Mouse (Mus musculus) bone marrow, adult 2 months (tissue): ENCODE data around the gene Col15a1.

Source experiments
- CTCF ChIP-seq: fragments of 200-500 bp; IDR thresholded peaks from 2 replicates; pipeline ENCODE4 v1.5.1; 2011; ENCODE audit warnings: low read length, control low read depth; ENCODE audit not compliant: control insufficient read depth, insufficient read depth
- POLR2A ChIP-seq: fragments of 200-500 bp; IDR thresholded peaks from 2 replicates; pipeline ENCODE4 v1.6.1; 2011; ENCODE audit warnings: low read depth, mild to moderate bottlenecking, control low read depth, low read length, borderline replicate concordance; ENCODE audit not compliant: control insufficient read depth

DNA sequence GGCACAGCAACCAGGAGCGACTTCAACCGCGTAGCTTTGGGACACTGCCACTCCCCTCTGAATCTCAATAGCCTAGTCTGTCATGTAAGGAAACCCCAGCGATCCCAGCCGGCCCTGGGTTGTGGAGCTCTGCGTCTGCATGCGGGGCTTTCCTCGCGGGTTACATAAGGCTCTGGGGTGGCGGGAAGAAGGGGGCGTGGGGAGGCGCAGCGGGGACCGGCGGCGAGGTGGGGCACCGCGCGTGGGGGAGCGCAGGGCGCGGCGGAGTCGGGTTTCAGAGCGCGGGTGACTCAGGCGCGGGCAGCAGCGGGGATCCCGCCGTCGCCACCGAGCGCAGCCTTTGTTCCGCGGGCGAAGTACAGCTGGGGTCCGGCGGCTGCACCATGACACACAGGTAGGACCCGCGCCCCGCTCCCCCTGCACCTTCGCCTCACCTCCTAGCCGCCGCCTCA is at the start of gene Col15a1:
- TF ChIP-seq CTCF (no peak), POLR2A (no peak)
